In the genomic region with DNA sequence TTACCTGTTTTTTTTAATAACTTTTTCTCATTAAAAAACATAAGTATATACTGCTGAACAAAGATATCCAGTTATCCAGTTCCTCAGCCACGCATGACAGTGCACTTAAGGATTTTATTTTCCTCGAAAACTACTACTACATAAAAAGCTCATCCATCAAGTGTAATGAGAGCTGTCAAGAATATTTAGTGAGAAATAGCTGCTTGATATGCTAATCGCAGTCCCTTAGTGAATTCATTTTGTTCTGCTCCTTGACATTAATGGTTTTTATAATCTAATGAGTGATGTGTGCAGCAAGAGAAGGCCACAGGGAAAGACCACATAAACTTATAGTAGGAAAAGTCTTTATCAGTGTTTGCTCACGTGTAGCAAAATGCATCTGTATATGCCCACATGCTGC, we compare ENCODE assay signal across 27 mouse cellular contexts.
A peak's percentile ranks its signal among the peaks of the same experiment; 100 is the strongest.
DNase-seq lines count a peak whose midpoint lies in the region; ATAC-seq and TF ChIP-seq lines count a peak whose summit lies in the region.
"Had no signal": no experiment of that assay in that cellular context is flagged by ENCODE, and none has a peak within 500 bp of the region (broad histone marks: within the 10 kb centered on the region; RNA-seq: fewer than 3 reads in every experiment).

No protein-coding gene starts in this region.

- H3K4me2 ChIP-seq in forebrain, embryonic 13.5 days: no peak overlapping the region
- no peak overlapping the region for H3K4me2 ChIP-seq in forebrain, embryonic 11.5 days (ENCODE audit: low read depth, low read length, severe bottlenecking)
- no peak overlapping the region for H3K4me2 ChIP-seq in midbrain, embryonic 15.5 days
- no peak overlapping the region for H3K4me2 ChIP-seq in midbrain, embryonic 16.5 days (ENCODE audit: low read length)
- H3K4me2 ChIP-seq in hindbrain, embryonic 12.5 days (replicated peaks): no peak overlapping the region
- H3K4me2 ChIP-seq in midbrain, postnatal 0 days (ENCODE audit: low read depth, low read length, poor library complexity, severe bottlenecking): no peak overlapping the region
- H3K4me2 ChIP-seq: embryonic facial prominence, embryonic 13.5 days; limb, embryonic 12.5 days; liver, embryonic 11.5 days; midbrain, embryonic 12.5 days; stomach, embryonic 15.5 days had no signal

- no peak for TF ChIP-seq CTCF in midbrain, postnatal 0 days (IDR thresholded peaks at IDR 0.05)

- ATAC-seq in forebrain, embryonic 13.5 days: peak; percentile 78
- ATAC-seq in forebrain, embryonic 11.5 days (replicated peaks; ENCODE audit: low FRiP score): no peak
- 0 out of 2 replicates have a peak, but pooled peaks have one; percentile 48 for ATAC-seq in midbrain, embryonic 15.5 days (replicated peaks)
- ATAC-seq in midbrain, embryonic 16.5 days: no peak
- ATAC-seq in hindbrain, embryonic 12.5 days (ENCODE audit: low FRiP score): peak; percentile 76
- ATAC-seq in midbrain, postnatal 0 days (ENCODE audit: low FRiP score): no peak
- ATAC-seq: CD4-positive, CD25-positive, alpha-beta regulatory T cell, adult 4 months; liver, postnatal 0 days; lung, postnatal 0 days had no signal

- H3K4me3 ChIP-seq in forebrain, embryonic 13.5 days: no peak overlapping the region
- H3K4me3 ChIP-seq in forebrain, embryonic 11.5 days (ENCODE audit: low read depth, low read length): no peak overlapping the region
- H3K4me3 ChIP-seq in midbrain, embryonic 15.5 days: no peak overlapping the region
- H3K4me3 ChIP-seq in midbrain, embryonic 16.5 days (ENCODE audit: low read depth, low read length): no peak overlapping the region
- H3K4me3 ChIP-seq in hindbrain, embryonic 12.5 days: no peak overlapping the region
- H3K4me3 ChIP-seq in midbrain, postnatal 0 days (ENCODE audit: low read depth, low read length): no peak overlapping the region
- H3K4me3 ChIP-seq: embryonic facial prominence, embryonic 13.5 days; erythroblast, embryonic 14.5 days; limb, embryonic 12.5 days; midbrain, embryonic 12.5 days; stomach, embryonic 15.5 days had no signal

- no peak overlapping the region for H3K9ac ChIP-seq in forebrain, embryonic 13.5 days
- no peak overlapping the region for H3K9ac ChIP-seq in forebrain, embryonic 11.5 days (ENCODE audit: low read length)
- no peak overlapping the region for H3K9ac ChIP-seq in midbrain, embryonic 15.5 days
- no peak overlapping the region for H3K9ac ChIP-seq in midbrain, embryonic 16.5 days (ENCODE audit: low read depth, low read length)
- no peak overlapping the region for H3K9ac ChIP-seq in hindbrain, embryonic 12.5 days
- H3K9ac ChIP-seq in midbrain, postnatal 0 days (replicated peaks; ENCODE audit: low read length, poor library complexity, severe bottlenecking): no peak overlapping the region
- H3K9ac ChIP-seq: embryonic facial prominence, embryonic 13.5 days; limb, embryonic 12.5 days; liver, postnatal 0 days; midbrain, embryonic 12.5 days; stomach, embryonic 15.5 days had no signal

- 67% methylated on average over 4 of the region's 4 CpGs for WGBS in forebrain, embryonic 13.5 days
- WGBS in forebrain, embryonic 11.5 days: 80% methylated on average over 4 of the region's 4 CpGs
- whole genome bisulfite sequencing in midbrain, embryonic 15.5 days: 49% methylated on average over 4 of the region's 4 CpGs
- 49% methylated on average over 4 of the region's 4 CpGs for WGBS in midbrain, embryonic 16.5 days
- WGBS in hindbrain, embryonic 12.5 days: 61% methylated on average over 4 of the region's 4 CpGs
- 39% methylated on average over 4 of the region's 4 CpGs for WGBS in midbrain, postnatal 0 days

- H3K4me1 ChIP-seq in forebrain, embryonic 13.5 days: no peaks in the 10 kb centered on the region
- no peaks in the 10 kb centered on the region for H3K4me1 ChIP-seq in forebrain, embryonic 11.5 days (replicated peaks; ENCODE audit: control insufficient read depth, insufficient read depth, low read length)
- no peaks in the 10 kb centered on the region for H3K4me1 ChIP-seq in midbrain, embryonic 15.5 days
- H3K4me1 ChIP-seq in midbrain, embryonic 16.5 days (ENCODE audit: control insufficient read depth, insufficient read depth, low read length): no peaks in the 10 kb centered on the region
- H3K4me1 ChIP-seq in hindbrain, embryonic 12.5 days: no peaks in the 10 kb centered on the region
- no peaks in the 10 kb centered on the region for H3K4me1 ChIP-seq in midbrain, postnatal 0 days (ENCODE audit: insufficient read depth, low read length)
- H3K4me1 ChIP-seq: embryonic facial prominence, embryonic 13.5 days; limb, embryonic 12.5 days; midbrain, embryonic 12.5 days; stomach, embryonic 15.5 days had no signal

- H3K27ac ChIP-seq in forebrain, embryonic 13.5 days: no peak overlapping the region
- H3K27ac ChIP-seq in forebrain, embryonic 11.5 days (ENCODE audit: low read depth, low read length): no peak overlapping the region
- no peak overlapping the region for H3K27ac ChIP-seq in midbrain, embryonic 15.5 days
- H3K27ac ChIP-seq in midbrain, embryonic 16.5 days (ENCODE audit: low read length): no peak overlapping the region
- H3K27ac ChIP-seq in hindbrain, embryonic 12.5 days: no peak overlapping the region
- H3K27ac ChIP-seq in midbrain, postnatal 0 days (ENCODE audit: low read depth, low read length): no peak overlapping the region
- H3K27ac ChIP-seq: embryonic facial prominence, embryonic 13.5 days; limb, embryonic 12.5 days; macrophage; midbrain, embryonic 12.5 days; stomach, embryonic 15.5 days had no signal

- no peaks in the 10 kb centered on the region for H3K36me3 ChIP-seq in forebrain, embryonic 13.5 days (ENCODE audit: poor library complexity, severe bottlenecking)
- no peaks in the 10 kb centered on the region for H3K36me3 ChIP-seq in forebrain, embryonic 11.5 days (ENCODE audit: control insufficient read depth, insufficient read depth, low read length)
- H3K36me3 ChIP-seq in midbrain, embryonic 15.5 days (replicated peaks): no peaks in the 10 kb centered on the region
- no peaks in the 10 kb centered on the region for H3K36me3 ChIP-seq in midbrain, embryonic 16.5 days (ENCODE audit: control insufficient read depth, insufficient read depth, low read length)
- no peaks in the 10 kb centered on the region for H3K36me3 ChIP-seq in hindbrain, embryonic 12.5 days
- no peaks in the 10 kb centered on the region for H3K36me3 ChIP-seq in midbrain, postnatal 0 days (ENCODE audit: insufficient read depth, low read length)
- H3K36me3 ChIP-seq: embryonic facial prominence, embryonic 13.5 days; limb, embryonic 12.5 days; midbrain, embryonic 12.5 days; stomach, embryonic 15.5 days had no signal

- H3K27me3 ChIP-seq in forebrain, embryonic 13.5 days: no peaks in the 10 kb centered on the region
- no peaks in the 10 kb centered on the region for H3K27me3 ChIP-seq in forebrain, embryonic 11.5 days (ENCODE audit: control insufficient read depth, insufficient read depth, low read length)
- no peaks in the 10 kb centered on the region for H3K27me3 ChIP-seq in midbrain, embryonic 15.5 days (replicated peaks)
- no peaks in the 10 kb centered on the region for H3K27me3 ChIP-seq in midbrain, embryonic 16.5 days (ENCODE audit: control insufficient read depth, insufficient read depth, low read depth, low read length)
- no peaks in the 10 kb centered on the region for H3K27me3 ChIP-seq in hindbrain, embryonic 12.5 days
- no peaks in the 10 kb centered on the region for H3K27me3 ChIP-seq in midbrain, postnatal 0 days (ENCODE audit: insufficient read depth, low read length)
- H3K27me3 ChIP-seq: embryonic facial prominence, embryonic 13.5 days; limb, embryonic 12.5 days; midbrain, embryonic 12.5 days; stomach, embryonic 15.5 days had no signal

- no peaks in the 10 kb centered on the region for H3K9me3 ChIP-seq in forebrain, embryonic 13.5 days (replicated peaks)
- H3K9me3 ChIP-seq in forebrain, embryonic 11.5 days (ENCODE audit: control insufficient read depth, low read length): no peaks in the 10 kb centered on the region
- H3K9me3 ChIP-seq in midbrain, embryonic 15.5 days: no peaks in the 10 kb centered on the region
- no peaks in the 10 kb centered on the region for H3K9me3 ChIP-seq in midbrain, embryonic 16.5 days (replicated peaks; ENCODE audit: control insufficient read depth, low read length, poor library complexity, severe bottlenecking)
- no peaks in the 10 kb centered on the region for H3K9me3 ChIP-seq in hindbrain, embryonic 12.5 days (replicated peaks)
- H3K9me3 ChIP-seq in midbrain, postnatal 0 days (ENCODE audit: low read length): no peaks in the 10 kb centered on the region
- H3K9me3 ChIP-seq: embryonic facial prominence, embryonic 13.5 days; limb, embryonic 12.5 days; midbrain, embryonic 12.5 days; stomach, embryonic 15.5 days had no signal

- DNase-seq in forebrain, embryonic 11.5 days (ENCODE audit: low spot score): no peak
- DNase-seq in midbrain, postnatal 0 days (ENCODE audit: low spot score): peak; percentile 2
- DNase-seq in gastrocnemius, adult 18-20 months (ENCODE audit: low spot score): no peak
- DNase-seq in right cerebral cortex, adult 2 months (ENCODE audit: low spot score in 2 of 2): no peak
- DNase-seq: adrenal gland, postnatal 25 days; cerebellum, adult 11 months; cerebellum, adult 9-11 months; gastrocnemius, postnatal 36 days; kidney, adult 11 months; kidney, postnatal 4 days; liver, postnatal 0 days; retina, postnatal 1 day; thymus, adult 18-20 months; thymus, postnatal 36 days had no signal

Comparison
In these comparisons a context has a peak if more than half of its experiments do, and no peak if none do; other contexts are left out.
1. ATAC-seq: peak in forebrain, embryonic 13.5 days (single experiment), midbrain, embryonic 15.5 days (single experiment) and hindbrain, embryonic 12.5 days (single experiment); none in forebrain, embryonic 11.5 days (single experiment), midbrain, embryonic 16.5 days (single experiment) and midbrain, postnatal 0 days (single experiment).